Mouse (Mus musculus) liver, embryonic 14.5 days (tissue): ENCODE measurements around the gene Hist1h4c. TPM values are rescaled to one million over a fixed set of nuclear protein-coding genes. Genes with fewer than 3 reads are reported as not detected.

ENCODE experiments used
- ATAC-seq: fragments of 200-750 bp; cut with Nextera tagmentation; 2 replicates; pipeline ENCODE4 v1.8.0; 2017; ENCODE audit warnings: moderate number of reproducible peaks, mild to moderate bottlenecking, moderate library complexity; ENCODE audit not compliant: insufficient read depth
- DNase-seq, 3 experiments: peaks; one replicate each; pipeline ENCODE4 v3.0.0-alpha.2; 2012 to 2013; ENCODE audit warnings: low read depth in 3 of 3, low spot score in 3 of 3
- H3K27ac ChIP-seq: fragments of 300-500 bp; sonication (generic); 2 replicates; pipeline ENCODE4 v1.5.1; 2014; ENCODE audit warnings: moderate library complexity, mild to moderate bottlenecking, control low read depth, inconsistent platforms
- H3K27me3 ChIP-seq: fragments of 300-500 bp; sonication (generic); 2 replicates; pipeline ENCODE4 v1.6.1; 2014; ENCODE audit warnings: mild to moderate bottlenecking, low read length, moderate library complexity; ENCODE audit not compliant: control insufficient read depth, insufficient read depth
- H3K36me3 ChIP-seq: fragments of 300-500 bp; sonication (generic); replicated peaks from 2 replicates; pipeline ENCODE4 v1.6.1; 2014; ENCODE audit warnings: low read depth; ENCODE audit not compliant: control insufficient read depth, insufficient read depth
- H3K4me1 ChIP-seq, 2 experiments: fragments of 200-500 bp in 1 of 2; fragments of 300-500 bp in 1 of 2; sonication (generic) in 1 of 2; replicated peaks; 2 replicates each; pipeline ENCODE4 v1.6.1; 2012 to 2014; ENCODE audit warnings: antibody characterized with exemption in 1 of 2, inconsistent platforms in 1 of 2, low read length in 1 of 2; ENCODE audit not compliant: control insufficient read depth in 2 of 2, insufficient read depth in 2 of 2
- H3K4me2 ChIP-seq: fragments of 300-500 bp; sonication (generic); 2 replicates; pipeline ENCODE4 v1.6.1; 2014; ENCODE audit warnings: low read depth, mild to moderate bottlenecking, control low read depth, moderate library complexity
- H3K4me3 ChIP-seq, 2 experiments: fragments of 200-500 bp in 1 of 2; fragments of 300-500 bp in 1 of 2; sonication (generic) in 1 of 2; 2 replicates each; pipeline ENCODE4 v1.5.1; 2012 to 2014; ENCODE audit warnings: low read depth in 2 of 2, low read length in 2 of 2, mild to moderate bottlenecking in 2 of 2, control low read depth in 1 of 2, inconsistent platforms in 1 of 2, moderate library complexity in 1 of 2; ENCODE audit not compliant: insufficient read depth in 1 of 2
- H3K9ac ChIP-seq: fragments of 300-500 bp; sonication (generic); replicated peaks from 2 replicates; pipeline ENCODE4 v1.6.1; 2014; ENCODE audit warnings: mild to moderate bottlenecking, control low read depth, moderate library complexity
- H3K9me3 ChIP-seq: fragments of 300-500 bp; sonication (generic); 2 replicates; pipeline ENCODE4 v1.6.1; 2016; ENCODE audit warnings: low read length, mixed read lengths; ENCODE audit not compliant: control insufficient read depth
- CTCF ChIP-seq: IDR thresholded peaks from 2 replicates; pipeline ENCODE4 v1.5.1; 2016; ENCODE audit warnings: antibody characterized with exemption, low read depth, control low read depth
- EP300 ChIP-seq: IDR thresholded peaks from 2 replicates; pipeline ENCODE4 v1.6.1; 2016; ENCODE audit warnings: antibody characterized with exemption, low read depth
- WGBS: fragments of 180-500 bp; shearing (Covaris S2); extraction: QIAGEN DNeasy Blood & Tissue Kit; methylation state at CpG from one replicate; pipeline ENCODE4 v1.1.7; 2014; ENCODE audit not compliant: insufficient replicate concordance; 5-methylcytosine and 5-hydroxymethylcytosine counted together
- polyA plus RNA-seq, 2 experiments: library from polyadenylated mRNA; depleted of rRNA in 1 of 2; stranded (reverse) in 1 of 2; unstranded in 1 of 2; fragments of >200 nt; fragmentation: Nextera tagmentation in 1 of 2; extraction: Ambion mirVana in 1 of 2; gene quantifications; 2 replicates each; pipeline versions ENCODE4 v1.2.1 to v1.2.3; 2012 to 2014

Gene Hist1h4c
- polyA plus RNA-seq, 2 experiments: 6.2 to 10.1 TPM

- H3K4me2 ChIP-seq: peak within 1 kb of the TSS; percentile 89
- peak within 1 kb of the TSS; percentile 61 to 67 for H3K4me3 ChIP-seq
- no peaks in the 10 kb centered on the region for H3K9me3 ChIP-seq
- peak within 1 kb of the TSS; percentile 100 for H3K27ac ChIP-seq
- H3K9ac ChIP-seq: peak within 1 kb of the TSS; percentile 98
- DNase-seq (peak; percentile 94 to 96 (median 95)), ATAC-seq (peak; percentile 58)
- H3K36me3 ChIP-seq: no peaks in the 10 kb centered on the region
- H3K4me1 ChIP-seq: peaks cover 30 to 37% of the 10 kb centered on the region in 2 experiments
- TF ChIP-seq CTCF (no peak), EP300 (peak; percentile 77)
- WGBS: 1% methylated on average over 24 of the region's 28 CpGs
- no peaks in the 10 kb centered on the region for H3K27me3 ChIP-seq
These were observed 47.3 kb upstream of the Hist1h4c start, which contains the start of gene Hist1h3c for GRCm38 (mm10) chr13:23745381-23746161. Gene Hist1h3c (minus strand): TSS chr13:23745602.

GRCm38 (mm10) chr13:23744421-23745380, 46.4 kb upstream of the Hist1h4c start:
- Histone ChIP-seq H3K4me1 (peaks cover 22 to 32% of the 10 kb centered on the region in 2 experiments), H3K4me2 (peak overlapping the region; percentile 89), H3K36me3 (no peaks in the 10 kb centered on the region), H3K9me3 (no peaks in the 10 kb centered on the region), H3K27ac (peak overlapping the region; percentile 100), H3K4me3 (peak overlapping the region; percentile 61 to 67), H3K27me3 (no peaks in the 10 kb centered on the region), H3K9ac (peak overlapping the region; percentile 95)
- peak in 1 of 3 experiments; percentile 68 for DNase-seq
- under 1% methylated on average over 13 of the region's 36 CpGs for WGBS
- TF ChIP-seq CTCF (no peak), EP300 (no peak)
- no peak for ATAC-seq

GRCm38 (mm10) chr13:23743963-23744362, 45.7 kb upstream of the Hist1h4c start:
- WGBS: 47% methylated on average over 4 of the region's 4 CpGs
- no peak for DNase-seq
- Histone ChIP-seq H3K4me2 (peak overlapping the region; percentile 89), H3K4me3 (peak overlapping the region; percentile 61 to 62), H3K27me3 (no peaks in the 10 kb centered on the region), H3K27ac (peak overlapping the region; percentile 100), H3K9ac (peak overlapping the region; percentile 95), H3K36me3 (no peaks in the 10 kb centered on the region), H3K4me1 (peaks cover 20 to 30% of the 10 kb centered on the region in 2 experiments), H3K9me3 (no peaks in the 10 kb centered on the region)
- no peak for ATAC-seq
- TF ChIP-seq EP300 (0 out of 2 replicates have a peak, but pooled peaks have one; percentile 4), CTCF (no peak)

- TF ChIP-seq EP300: no peak
- no peak for TF ChIP-seq CTCF
- ATAC-seq: no peak
- H3K4me3 ChIP-seq: peak overlapping the region in 1 of 2 experiments; percentile 28; a peak in 3 of 4 replicates
- WGBS: 87% methylated on average over 5 of the region's 5 CpGs
- H3K27ac ChIP-seq: peak overlapping the region; percentile 85
- no peaks in the 10 kb centered on the region for H3K9me3 ChIP-seq
- no peaks in the 10 kb centered on the region for H3K36me3 ChIP-seq
- peak overlapping the region; percentile 47 for H3K4me2 ChIP-seq
- H3K27me3 ChIP-seq: no peaks in the 10 kb centered on the region
- peak overlapping the region; percentile 52 for H3K9ac ChIP-seq
- DNase-seq: no peak
- H3K4me1 ChIP-seq: peaks cover 15 to 27% of the 10 kb centered on the region in 2 experiments
These were observed 45.0 kb upstream of the Hist1h4c start for GRCm38 (mm10) chr13:23743215-23743614.
